Mouse (Mus musculus) embryonic facial prominence, embryonic 15.5 days (tissue): ENCODE results near the gene Nwd2. TPM values are rescaled to one million over a fixed set of nuclear protein-coding genes. Genes with fewer than 3 reads are reported as not detected.

Source experiments
- ATAC-seq: fragments of 200-750 bp; cut with Nextera tagmentation; 2 replicates; pipeline ENCODE4 v1.8.0; 2017; ENCODE audit warnings: low read depth, moderate TSS enrichment; ENCODE audit not compliant: insufficient number of reproducible peaks, low FRiP score, low TSS enrichment
- H3K27ac ChIP-seq: fragments of 300-500 bp; sonication (generic); replicated peaks from 2 replicates; pipeline ENCODE4 v1.5.1; 2015; ENCODE audit warnings: mild to moderate bottlenecking, inconsistent platforms
- H3K27me3 ChIP-seq: fragments of 300-500 bp; sonication (generic); 2 replicates; pipeline ENCODE4 v1.6.1; 2015; ENCODE audit warnings: inconsistent platforms
- H3K36me3 ChIP-seq: fragments of 300-500 bp; sonication (generic); 2 replicates; pipeline ENCODE4 v1.6.1; 2015; ENCODE audit warnings: mild to moderate bottlenecking, inconsistent platforms
- H3K4me1 ChIP-seq: fragments of 300-500 bp; sonication (generic); 2 replicates; pipeline ENCODE4 v1.6.1; 2015; ENCODE audit warnings: inconsistent platforms
- H3K4me2 ChIP-seq: fragments of 300-500 bp; sonication (generic); replicated peaks from 2 replicates; pipeline ENCODE4 v1.6.1; 2015; ENCODE audit warnings: mild to moderate bottlenecking, inconsistent platforms
- H3K4me3 ChIP-seq: fragments of 300-500 bp; sonication (generic); replicated peaks from 2 replicates; pipeline ENCODE4 v1.5.1; 2015; ENCODE audit warnings: mild to moderate bottlenecking, inconsistent platforms
- H3K9ac ChIP-seq: fragments of 300-500 bp; sonication (generic); 2 replicates; pipeline ENCODE4 v1.6.1; 2015; ENCODE audit warnings: inconsistent platforms
- H3K9me3 ChIP-seq: fragments of 300-500 bp; sonication (generic); replicated peaks from 2 replicates; pipeline ENCODE4 v1.6.1; 2016; ENCODE audit warnings: inconsistent platforms
- WGBS: fragments of 180-500 bp; shearing (Covaris S2); methylation state at CpG from one replicate; pipeline ENCODE4 v1.1.7; 2015; 5-methylcytosine and 5-hydroxymethylcytosine counted together
- polyA plus RNA-seq: library from polyadenylated mRNA; unstranded; fragments of >200 nt; fragmentation: Nextera tagmentation; extraction: Ambion mirVana; gene quantifications from 2 replicates; pipeline ENCODE4 v1.2.1, GENCODE M21; 2015

Nwd2 gene
- polyA plus RNA-seq, 1 experiment from 2014 or later: 0.32 TPM

DNA sequence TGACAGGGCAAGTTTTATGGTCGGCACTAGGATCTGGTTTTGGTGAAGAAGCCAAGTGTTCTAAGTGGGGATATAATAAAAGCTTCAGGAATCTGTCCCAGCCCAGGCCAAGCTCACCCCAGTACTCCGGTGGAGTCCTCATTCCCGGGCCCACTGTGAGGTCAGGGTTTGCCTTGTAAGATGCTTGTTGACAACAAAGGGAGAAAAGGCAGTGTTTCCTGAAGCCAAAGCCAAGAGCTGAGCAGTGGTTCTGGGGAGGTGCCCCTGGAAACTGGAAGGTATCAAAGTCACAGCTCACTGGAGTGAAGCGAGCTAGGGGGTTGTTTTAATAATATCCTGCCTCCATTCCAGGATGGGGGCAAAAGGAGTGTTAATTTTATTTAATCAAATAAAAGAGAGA lies 170.1 kb downstream of the Nwd2 start:
- Histone ChIP-seq H3K27me3 (no peaks in the 10 kb centered on the region), H3K4me3 (no peak overlapping the region), H3K36me3 (no peaks in the 10 kb centered on the region), H3K9ac (no peak overlapping the region), H3K27ac (no peak overlapping the region), H3K9me3 (no peaks in the 10 kb centered on the region), H3K4me1 (no peaks in the 10 kb centered on the region), H3K4me2 (no peak overlapping the region)
- no peak for ATAC-seq
- WGBS: 68% methylated on average over 4 of the region's 4 CpGs

DNA sequence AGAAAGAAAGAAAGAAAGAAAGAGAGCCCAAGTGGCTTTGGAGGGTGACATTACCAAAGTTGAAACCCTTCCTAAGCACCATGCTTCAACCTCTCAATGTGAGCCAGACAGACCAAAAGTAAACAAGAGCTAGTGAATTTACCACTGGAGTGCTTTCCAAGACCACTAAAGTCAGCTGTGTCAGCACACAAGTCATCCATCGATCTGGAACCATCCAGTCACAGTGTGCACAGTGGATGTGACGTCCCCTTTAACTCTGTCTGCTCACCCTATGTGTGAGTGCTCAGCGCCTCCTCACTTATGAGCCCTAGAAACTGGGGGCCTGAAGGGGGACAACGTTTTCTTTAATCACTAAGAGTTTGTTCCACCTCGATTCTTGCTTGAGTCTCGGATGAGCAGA lies 170.6 kb downstream of the Nwd2 start:
- H3K27ac ChIP-seq: no peak overlapping the region
- no peaks in the 10 kb centered on the region for H3K4me1 ChIP-seq
- no peaks in the 10 kb centered on the region for H3K36me3 ChIP-seq
- H3K27me3 ChIP-seq: no peaks in the 10 kb centered on the region
- no peak overlapping the region for H3K9ac ChIP-seq
- no peak overlapping the region for H3K4me2 ChIP-seq
- no peaks in the 10 kb centered on the region for H3K9me3 ChIP-seq
- no peak overlapping the region for H3K4me3 ChIP-seq
- whole genome bisulfite sequencing: 78% methylated on average over 6 of the region's 6 CpGs
- ATAC-seq: no peak

DNA sequence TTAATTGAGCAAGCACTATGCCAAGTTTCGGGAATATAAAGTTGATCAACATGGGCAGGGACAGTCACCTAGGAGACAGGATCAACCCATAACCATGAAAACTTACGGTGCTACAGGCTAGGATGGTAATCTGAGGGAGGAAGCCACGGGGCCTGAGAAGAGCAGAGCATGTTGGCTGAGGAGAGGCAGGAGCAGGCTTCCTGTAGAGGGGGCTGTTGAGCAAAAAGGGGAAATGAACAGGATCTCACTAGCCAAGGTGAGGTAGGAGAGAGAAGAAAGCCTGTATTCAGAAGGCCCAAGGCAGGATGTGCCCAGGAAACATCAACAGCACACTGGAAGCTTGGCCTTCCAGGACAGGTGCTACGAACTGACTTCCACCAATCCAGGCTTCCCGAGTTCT lies 172.3 kb downstream of the Nwd2 start:
- Histone ChIP-seq H3K9me3 (no peaks in the 10 kb centered on the region), H3K4me3 (no peak overlapping the region), H3K4me1 (no peaks in the 10 kb centered on the region), H3K4me2 (no peak overlapping the region), H3K9ac (no peak overlapping the region), H3K36me3 (no peaks in the 10 kb centered on the region), H3K27me3 (no peaks in the 10 kb centered on the region), H3K27ac (no peak overlapping the region)
- ATAC-seq: no peak
- WGBS: 85% methylated on average over 5 of the region's 5 CpGs

DNA sequence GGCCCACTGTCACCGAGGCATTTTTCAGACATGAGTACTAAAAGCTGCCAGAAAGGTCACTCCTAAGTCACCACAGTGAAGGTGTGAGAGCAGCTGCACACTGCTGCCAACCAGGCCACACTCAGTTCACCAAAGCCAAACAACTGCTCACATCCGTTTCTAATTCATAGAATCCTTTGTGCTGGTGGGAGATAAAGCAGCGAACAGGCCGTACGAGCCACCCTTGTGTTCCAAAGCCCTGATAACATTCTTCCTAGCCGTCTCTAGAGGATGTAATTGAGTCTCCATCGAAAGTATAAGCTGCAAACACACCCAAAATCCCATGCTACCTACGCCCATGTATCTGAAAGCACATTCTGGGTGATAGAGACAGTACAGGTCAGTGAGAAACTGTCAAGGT lies 173.0 kb downstream of the Nwd2 start:
- no peaks in the 10 kb centered on the region for H3K9me3 ChIP-seq
- no peak overlapping the region for H3K27ac ChIP-seq
- ATAC-seq: no peak
- H3K4me3 ChIP-seq: no peak overlapping the region
- WGBS: 77% methylated on average over 8 of the region's 8 CpGs
- H3K4me2 ChIP-seq: no peak overlapping the region
- no peak overlapping the region for H3K9ac ChIP-seq
- H3K27me3 ChIP-seq: no peaks in the 10 kb centered on the region
- no peaks in the 10 kb centered on the region for H3K36me3 ChIP-seq
- no peaks in the 10 kb centered on the region for H3K4me1 ChIP-seq

DNA sequence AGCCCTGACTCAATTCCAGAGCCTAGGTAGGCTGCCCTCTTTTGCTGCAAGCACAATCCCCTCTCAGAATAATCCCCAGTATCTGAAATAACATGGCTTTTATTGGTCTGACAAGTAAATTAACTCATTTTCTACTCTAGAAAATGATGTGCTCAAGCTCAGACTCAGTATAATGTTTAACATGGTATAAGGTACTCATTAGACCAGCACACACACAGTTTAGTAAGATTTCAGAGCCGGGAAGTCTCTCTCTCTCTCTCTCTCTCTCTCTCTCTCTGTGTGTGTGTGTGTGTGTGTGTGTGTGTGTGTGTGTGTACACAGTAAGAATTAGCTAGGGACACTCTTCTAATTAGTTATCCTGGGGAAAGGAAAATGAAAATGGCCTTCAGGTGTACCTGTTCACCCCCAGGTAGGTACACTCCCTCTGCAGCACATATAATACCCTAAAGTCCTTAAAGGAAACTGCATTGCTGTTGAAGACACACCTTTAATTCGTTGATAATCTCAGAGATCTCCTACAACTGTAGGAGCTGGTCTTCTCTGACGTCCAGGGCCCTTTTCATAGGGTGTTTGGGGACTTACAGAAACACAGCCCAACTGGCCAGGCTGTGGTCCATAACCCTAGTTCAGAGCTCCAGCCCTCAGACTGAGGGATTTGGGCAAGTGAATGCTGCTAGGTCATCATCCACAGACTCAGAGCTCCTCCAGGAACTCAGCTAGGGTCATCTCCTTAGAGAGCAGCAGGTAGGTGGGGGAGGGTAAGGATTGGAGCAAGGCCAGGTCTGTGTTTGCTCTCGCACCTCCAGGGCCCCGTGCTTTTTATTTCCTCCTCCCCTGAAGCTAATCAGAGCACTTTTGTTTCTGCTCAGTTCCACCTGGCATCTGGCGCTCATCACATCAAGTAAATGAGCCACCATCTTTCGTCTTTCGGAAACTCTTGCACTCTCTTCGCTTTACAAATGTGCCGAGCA lies 174.7 kb downstream of the Nwd2 start:
- no peaks in the 10 kb centered on the region for H3K4me1 ChIP-seq
- H3K36me3 ChIP-seq: no peaks in the 10 kb centered on the region
- WGBS: 53% methylated on average over 10 of the region's 10 CpGs
- no peak overlapping the region for H3K4me3 ChIP-seq
- no peak for ATAC-seq
- H3K9me3 ChIP-seq: no peaks in the 10 kb centered on the region
- H3K27ac ChIP-seq: no peak overlapping the region
- no peaks in the 10 kb centered on the region for H3K27me3 ChIP-seq
- no peak overlapping the region for H3K4me2 ChIP-seq
- no peak overlapping the region for H3K9ac ChIP-seq

DNA sequence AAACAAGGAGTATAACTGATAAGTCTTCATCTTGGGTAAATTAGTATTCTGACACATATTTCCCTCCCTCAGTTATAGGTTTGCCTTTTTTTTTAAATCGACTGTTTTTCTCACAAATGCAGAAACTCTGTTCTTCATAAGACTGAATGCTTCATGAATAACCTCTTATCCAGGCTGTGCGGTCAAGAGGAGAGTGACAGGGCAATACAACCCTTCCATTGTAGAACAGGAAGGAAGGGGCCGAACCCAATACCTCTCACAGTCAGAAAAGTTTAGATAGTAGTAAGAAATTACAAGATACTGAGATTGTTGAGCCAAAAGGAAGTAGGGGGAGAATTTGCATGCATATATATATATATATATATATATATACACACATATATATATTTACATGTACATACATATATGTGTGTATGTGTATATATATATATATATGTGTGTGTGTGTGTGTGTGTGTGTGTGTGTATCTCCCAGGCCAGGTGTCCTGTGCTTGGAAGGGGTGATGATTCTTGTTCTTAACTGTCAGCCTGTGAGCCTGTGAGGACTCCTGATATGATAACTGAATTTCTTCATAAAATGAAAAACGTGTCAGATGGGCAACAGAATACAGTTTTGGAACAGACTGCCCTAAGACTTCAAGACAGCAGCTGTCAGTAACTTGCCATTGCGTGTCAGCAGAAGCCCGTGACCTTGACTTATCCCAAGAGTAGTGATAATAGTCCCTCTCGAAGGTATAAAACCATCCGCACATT lies 175.9 kb downstream of the Nwd2 start:
- WGBS: 79% methylated on average over 8 of the region's 8 CpGs
- Histone ChIP-seq H3K27me3 (no peaks in the 10 kb centered on the region), H3K4me1 (no peaks in the 10 kb centered on the region), H3K9ac (no peak overlapping the region), H3K4me2 (no peak overlapping the region), H3K27ac (no peak overlapping the region), H3K36me3 (no peaks in the 10 kb centered on the region), H3K9me3 (no peaks in the 10 kb centered on the region), H3K4me3 (no peak overlapping the region)
- ATAC-seq: no peak

DNA sequence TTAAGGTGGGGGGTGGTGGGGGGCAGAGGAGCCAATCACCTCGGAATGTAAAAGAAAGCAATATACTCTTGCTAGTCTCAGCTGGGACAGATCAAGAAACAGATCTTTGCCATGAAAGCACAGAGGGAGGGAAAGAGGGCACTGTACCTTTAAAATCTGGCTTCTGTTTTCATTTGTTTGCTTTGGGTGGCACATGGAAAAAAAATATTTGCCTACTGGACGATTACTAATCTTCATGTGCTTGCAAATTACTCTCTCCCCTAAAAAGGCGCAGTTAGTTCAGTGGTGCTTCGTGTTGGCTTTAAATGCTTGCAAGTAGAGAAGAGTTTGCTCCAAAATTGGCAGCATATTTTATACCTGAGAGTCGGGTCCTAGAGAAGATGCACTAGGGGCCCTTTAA lies 177.0 kb downstream of the Nwd2 start:
- Histone ChIP-seq H3K9ac (no peak overlapping the region), H3K36me3 (no peaks in the 10 kb centered on the region), H3K4me2 (no peak overlapping the region), H3K27me3 (no peaks in the 10 kb centered on the region), H3K27ac (no peak overlapping the region), H3K4me3 (no peak overlapping the region), H3K4me1 (no peaks in the 10 kb centered on the region), H3K9me3 (no peaks in the 10 kb centered on the region)
- no peak for ATAC-seq
- WGBS: 64% methylated on average over 5 of the region's 5 CpGs

DNA sequence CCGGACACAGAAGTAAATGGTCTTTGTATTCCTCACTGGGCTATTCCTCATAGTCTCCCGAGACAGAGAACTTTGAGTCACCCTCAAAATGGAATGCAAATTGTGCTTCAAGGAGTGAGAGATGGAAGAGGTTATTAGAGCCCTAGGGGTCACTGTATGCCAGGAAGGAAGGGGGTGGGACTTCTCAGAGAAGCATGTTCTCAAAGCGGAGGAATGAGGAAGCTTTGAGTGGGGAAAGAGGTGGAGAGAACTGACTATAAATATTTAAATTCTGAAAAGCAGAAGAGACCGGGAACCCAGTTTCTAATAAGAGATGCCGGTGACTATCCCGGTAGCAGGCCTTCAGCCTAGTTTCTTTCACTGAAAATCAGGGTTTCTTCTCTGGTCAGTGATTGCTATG lies 178.1 kb downstream of the Nwd2 start:
- H3K27me3 ChIP-seq: no peaks in the 10 kb centered on the region
- no peak for ATAC-seq
- H3K9ac ChIP-seq: no peak overlapping the region
- H3K4me1 ChIP-seq: no peaks in the 10 kb centered on the region
- WGBS: 52% methylated on average over 6 of the region's 6 CpGs
- H3K4me2 ChIP-seq: no peak overlapping the region
- H3K27ac ChIP-seq: no peak overlapping the region
- H3K9me3 ChIP-seq: no peaks in the 10 kb centered on the region
- no peak overlapping the region for H3K4me3 ChIP-seq
- H3K36me3 ChIP-seq: no peaks in the 10 kb centered on the region

DNA sequence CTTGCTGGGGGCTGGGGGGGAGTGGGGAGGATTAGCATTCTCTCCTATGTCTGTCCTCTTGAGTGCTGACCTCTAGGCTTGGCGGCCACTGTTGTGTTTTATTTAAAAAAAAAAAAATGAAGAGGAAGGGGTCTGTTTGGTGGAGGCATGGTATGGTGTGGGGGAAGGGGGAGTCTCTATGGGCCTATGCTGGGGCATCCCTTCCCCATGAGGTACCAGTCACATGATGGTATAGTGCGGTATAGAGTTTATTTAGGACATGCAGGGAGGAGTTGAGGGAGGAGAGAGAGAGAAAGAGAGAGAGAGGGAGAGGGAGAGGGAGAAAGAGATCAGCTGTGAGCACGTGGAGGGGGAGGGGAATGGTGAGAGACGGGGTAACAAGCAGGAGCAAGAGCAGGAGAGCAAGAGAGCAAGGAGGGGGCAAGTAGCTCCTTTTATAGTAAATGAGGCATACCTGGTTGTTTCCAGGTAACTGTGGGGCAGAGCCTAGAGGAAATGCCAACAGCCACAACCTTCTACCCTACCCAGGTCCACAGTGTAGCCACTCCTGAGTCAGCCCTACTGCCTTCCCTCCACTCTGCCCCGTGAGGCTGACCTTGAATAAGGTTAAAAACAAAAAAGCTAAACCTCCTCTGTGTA lies 178.6 kb downstream of the Nwd2 start:
- no peaks in the 10 kb centered on the region for H3K27me3 ChIP-seq
- H3K27ac ChIP-seq: no peak overlapping the region
- H3K4me2 ChIP-seq: no peak overlapping the region
- H3K36me3 ChIP-seq: no peaks in the 10 kb centered on the region
- 43% methylated on average over 5 of the region's 5 CpGs for WGBS
- no peak overlapping the region for H3K4me3 ChIP-seq
- H3K4me1 ChIP-seq: no peaks in the 10 kb centered on the region
- H3K9me3 ChIP-seq: no peaks in the 10 kb centered on the region
- H3K9ac ChIP-seq: no peak overlapping the region
- 0 out of 2 replicates have a peak, but pooled peaks have one; percentile 34 for ATAC-seq

DNA sequence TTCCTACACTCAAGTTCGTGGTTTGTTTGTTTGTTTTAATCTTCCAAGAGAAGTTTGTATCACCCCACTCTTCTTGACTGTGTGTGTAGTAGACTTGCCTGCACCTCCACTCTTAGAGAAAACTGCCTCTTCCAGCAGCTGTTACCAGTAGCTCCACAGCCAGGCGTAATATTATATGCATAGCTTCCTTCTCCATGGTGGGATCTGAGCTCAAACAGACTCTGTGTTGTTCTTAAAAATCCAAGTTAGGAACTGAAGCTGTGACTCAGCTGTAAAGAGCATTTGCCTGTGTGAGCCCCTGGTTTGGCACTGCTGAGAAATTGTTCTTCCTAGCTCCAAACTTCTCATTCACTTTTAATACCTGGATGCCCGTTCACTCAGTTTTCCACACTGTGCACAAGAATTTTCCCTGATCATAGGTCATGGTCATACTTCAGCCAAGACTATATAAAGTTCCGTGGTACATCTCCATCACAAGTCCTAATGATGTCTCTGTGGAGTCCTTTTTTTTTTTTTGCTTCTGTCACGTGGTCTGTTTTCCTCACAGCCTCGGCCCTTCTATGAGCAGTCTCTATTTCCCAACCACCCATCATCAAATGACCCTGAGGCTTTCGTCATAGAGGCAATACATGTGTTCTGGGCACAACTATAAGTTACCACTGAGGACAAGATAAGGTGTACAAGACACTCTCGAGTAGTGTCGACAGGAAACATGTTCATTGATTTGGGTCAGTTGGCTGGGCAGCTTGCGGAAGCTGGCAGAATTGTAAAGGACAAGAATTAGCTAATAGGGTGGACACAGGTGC lies 179.7 kb downstream of the Nwd2 start:
- Histone ChIP-seq H3K9me3 (no peaks in the 10 kb centered on the region), H3K27me3 (no peaks in the 10 kb centered on the region), H3K4me3 (no peak overlapping the region), H3K4me1 (no peaks in the 10 kb centered on the region), H3K4me2 (no peak overlapping the region), H3K9ac (no peak overlapping the region), H3K36me3 (no peaks in the 10 kb centered on the region), H3K27ac (no peak overlapping the region)
- ATAC-seq: no peak
- WGBS: 74% methylated on average over 10 of the region's 10 CpGs

DNA sequence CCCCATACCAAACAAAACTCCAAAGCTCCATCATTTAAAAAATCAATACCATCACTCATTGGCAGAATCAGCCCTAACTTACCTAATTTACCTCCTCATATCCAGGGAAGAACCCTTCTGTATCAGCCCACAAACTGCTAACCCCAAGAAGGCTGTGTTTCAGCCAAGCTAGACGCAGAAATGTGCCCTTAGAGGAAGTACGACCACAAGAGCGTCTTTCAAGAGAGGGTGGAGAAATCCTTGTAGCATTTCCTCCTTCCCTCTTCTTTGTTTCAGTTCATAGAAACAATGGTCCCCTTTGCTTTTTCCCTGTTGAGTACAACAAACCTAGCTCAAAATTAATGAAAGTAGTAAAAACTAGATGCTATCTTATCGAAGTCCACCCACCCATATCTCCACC lies 182.2 kb downstream of the Nwd2 start:
- Histone ChIP-seq H3K4me1 (no peaks in the 10 kb centered on the region), H3K9me3 (no peaks in the 10 kb centered on the region), H3K4me2 (no peak overlapping the region), H3K27ac (no peak overlapping the region), H3K4me3 (no peak overlapping the region), H3K36me3 (no peaks in the 10 kb centered on the region), H3K27me3 (no peaks in the 10 kb centered on the region), H3K9ac (no peak overlapping the region)
- ATAC-seq: no peak
- 54% methylated on average over 4 of the region's 4 CpGs for WGBS
